Mouse (Mus musculus) cerebellum, adult 2 months (tissue): ENCODE data around the gene Gm21915.

Experiments used
- CTCF ChIP-seq: fragments of 200-500 bp; IDR thresholded peaks from 2 replicates; pipeline ENCODE4 v1.5.1; 2011; ENCODE audit warnings: low read depth, mild to moderate bottlenecking, control low read depth, low read length, moderate library complexity, borderline replicate concordance; ENCODE audit not compliant: insufficient read depth
- POLR2A ChIP-seq: fragments of 200-500 bp; IDR thresholded peaks from 2 replicates; pipeline ENCODE4 v1.6.1; 2011; ENCODE audit warnings: low read length, control low read depth, borderline replicate concordance; ENCODE audit not compliant: insufficient read depth

DNA sequence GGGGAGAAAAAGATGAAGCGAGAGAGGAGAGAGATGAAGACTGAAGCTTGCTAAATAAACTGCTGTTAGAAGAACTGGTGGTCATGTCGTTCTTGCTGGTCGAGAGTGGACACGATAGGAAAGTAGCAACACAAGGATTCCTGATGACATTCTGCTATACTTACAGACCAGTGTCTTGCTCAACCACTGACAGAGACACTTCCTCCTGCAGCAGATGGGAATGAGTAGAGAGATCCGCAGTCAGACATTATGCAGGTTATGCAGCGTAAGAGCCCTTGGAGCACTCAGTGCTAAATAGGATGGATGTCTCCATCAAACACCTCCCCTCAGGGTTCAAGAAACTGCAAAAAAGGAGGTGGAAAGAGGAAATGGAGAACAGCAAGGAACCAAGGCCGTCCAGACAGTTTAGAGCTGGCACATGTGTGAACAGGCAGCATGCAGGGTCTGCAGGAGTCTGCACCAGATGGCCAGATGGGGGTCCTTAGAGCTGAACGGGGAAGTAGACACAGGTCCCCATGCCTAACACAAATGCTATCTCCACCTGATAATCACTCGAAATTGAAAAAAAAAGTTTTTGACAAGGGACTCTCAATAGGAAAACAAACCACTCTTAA lies 4.1 kb upstream of the Gm21915 start:
- TF ChIP-seq CTCF (no peak), POLR2A (no peak)
